Mouse (Mus musculus) C2C12 (cell line): ENCODE data around the gene Insl6.

Source experiments
- CTCF ChIP-seq: IDR thresholded peaks from one replicate; pipeline ENCODE4 v1.5.1; 2011; ENCODE audit not compliant: control insufficient read depth, insufficient read depth, insufficient read length
- FOSL1 ChIP-seq: IDR thresholded peaks from one replicate; pipeline ENCODE4 v1.8.0; 2011; ENCODE audit warnings: mild to moderate bottlenecking, low read length; ENCODE audit not compliant: poor library complexity, insufficient read depth, severe bottlenecking
- MYOG ChIP-seq: IDR thresholded peaks from one replicate; pipeline ENCODE4 v1.6.1; 2011; ENCODE audit not compliant: control insufficient read depth, insufficient read length; ENCODE audit errors: extremely low read depth

DNA sequence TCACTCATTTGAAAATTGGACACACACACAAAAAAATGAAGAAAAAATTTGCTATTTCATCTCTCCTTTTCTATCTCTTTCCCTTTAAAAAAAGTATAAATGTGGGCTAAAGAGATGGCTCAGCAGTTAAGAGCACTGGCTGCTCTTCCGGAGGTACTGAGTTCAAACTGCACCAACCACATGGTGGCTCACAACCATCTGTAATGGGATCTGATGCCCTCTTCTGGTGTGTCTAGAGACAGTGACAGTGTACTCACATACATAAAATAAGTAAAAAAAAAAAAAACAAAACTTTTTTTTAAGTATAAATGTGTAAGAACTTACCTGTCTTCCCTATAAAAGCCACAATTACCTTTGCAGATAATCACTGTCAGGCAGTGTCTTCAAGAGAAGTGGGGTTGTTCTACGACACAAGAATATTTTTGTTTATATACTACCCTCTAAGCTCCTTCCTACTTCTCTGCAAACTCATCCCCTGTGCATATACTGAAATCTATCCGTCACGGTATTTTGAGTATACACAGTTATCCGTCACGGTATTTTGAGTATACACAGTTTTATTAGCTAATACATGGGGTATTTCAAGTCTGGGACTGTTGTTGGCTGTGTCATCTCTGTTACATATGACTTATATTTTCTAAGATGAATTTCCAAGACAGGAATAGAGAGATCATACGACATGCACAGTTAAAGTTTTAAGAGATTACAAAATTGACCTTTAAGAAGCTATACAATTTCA is 45.6 kb upstream of the Insl6 start:
- TF ChIP-seq CTCF (no peak), MYOG (no peak), FOSL1 (no peak)
